Mouse (Mus musculus): ENCODE measurements around the gene Hectd4. TPM values are rescaled to one million over a fixed set of nuclear protein-coding genes. Genes with fewer than 3 reads are reported as not detected.

The Hectd4 gene
- polyA plus RNA-seq (2015; fragmentation: Nextera tagmentation; extraction: Ambion mirVana): 18.2 and 20.1 TPM in 2 replicates

DNA sequence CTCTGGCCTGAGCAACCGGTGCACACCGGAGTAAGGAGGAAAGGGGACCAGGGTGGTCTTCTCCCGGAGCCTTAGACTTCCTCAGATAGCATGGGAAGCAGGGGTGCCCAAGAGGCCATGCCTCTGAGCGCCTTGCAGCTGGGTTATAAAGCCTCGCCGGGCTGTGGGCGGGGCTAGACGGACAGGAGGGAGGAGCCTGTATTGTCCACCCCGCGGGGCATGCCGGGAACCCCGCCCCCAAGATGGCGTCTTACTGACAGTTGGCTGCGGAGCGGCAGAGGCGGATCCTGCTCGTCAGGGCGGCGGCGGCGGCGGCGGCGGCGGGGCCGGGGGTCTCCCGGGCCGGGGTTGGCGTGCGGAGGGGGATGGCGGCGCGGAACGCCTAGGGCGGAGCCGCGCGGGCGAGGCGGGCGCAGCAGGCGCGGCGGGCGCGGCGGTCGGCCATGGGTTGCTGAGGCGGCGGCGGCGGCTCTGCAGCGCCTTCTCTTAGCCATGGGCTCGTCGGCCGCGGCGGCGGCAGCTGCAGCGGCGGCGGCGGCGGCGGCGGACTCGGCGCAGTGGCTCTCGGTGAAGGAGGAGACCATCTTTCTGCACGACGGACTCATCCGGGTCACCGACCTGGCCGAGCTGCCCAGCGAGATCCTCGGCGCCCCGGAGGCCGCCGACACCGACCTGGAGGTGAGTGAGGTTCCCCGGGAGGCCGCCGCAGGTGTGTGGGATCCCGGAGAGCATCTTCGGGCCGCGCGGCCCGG is at the start of gene Hectd4:
Hectd4 (plus strand) TSS at position 240 of the 752 bp plus-strand sequence.
- peak within 1 kb of the TSS; percentile 86 for H3K4me2 ChIP-seq (ENCODE audit: low read length)
- peaks cover 16% of the 10 kb centered on the region for H3K4me1 ChIP-seq (replicated peaks; ENCODE audit: control insufficient read depth, insufficient read depth, low read length)
- peak within 1 kb of the TSS; percentile 94 for H3K27ac ChIP-seq (ENCODE audit: low read length)
- H3K4me3 ChIP-seq (replicated peaks; ENCODE audit: low read length): peak within 1 kb of the TSS; percentile 85
- H3K27me3 ChIP-seq (replicated peaks; ENCODE audit: control insufficient read depth, insufficient read depth, low read length): no peaks in the 10 kb centered on the region
- no peaks in the 10 kb centered on the region for H3K36me3 ChIP-seq (ENCODE audit: control insufficient read depth, insufficient read depth)
- WGBS: under 1% methylated on average over 56 of the region's 90 CpGs
- H3K9me3 ChIP-seq (ENCODE audit: control insufficient read depth, low read length): no peaks in the 10 kb centered on the region
- peak; percentile 86 for ATAC-seq
- H3K9ac ChIP-seq (replicated peaks; ENCODE audit: low read depth, low read length): peak within 1 kb of the TSS; percentile 93

DNA sequence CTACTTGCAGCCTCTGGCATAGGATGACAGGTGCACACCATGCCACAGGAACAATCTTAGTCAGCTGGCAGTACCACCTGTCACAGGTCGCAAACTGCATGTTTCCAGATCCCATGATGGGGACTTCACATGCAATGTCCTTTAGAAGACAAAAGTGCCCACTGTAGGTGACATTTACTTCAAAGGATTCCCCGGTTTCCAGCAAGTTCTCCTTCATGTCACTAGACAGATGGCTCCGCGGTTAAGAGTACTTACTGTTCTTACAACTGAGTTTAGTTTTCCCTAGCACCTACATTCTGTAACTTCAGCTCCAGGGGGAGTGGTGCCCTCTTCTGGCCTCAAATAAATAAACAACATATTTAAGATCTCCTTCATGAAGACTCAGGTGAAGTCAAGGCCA is 47.2 kb upstream of the Hectd4 start:
- no peak for ATAC-seq

DNA sequence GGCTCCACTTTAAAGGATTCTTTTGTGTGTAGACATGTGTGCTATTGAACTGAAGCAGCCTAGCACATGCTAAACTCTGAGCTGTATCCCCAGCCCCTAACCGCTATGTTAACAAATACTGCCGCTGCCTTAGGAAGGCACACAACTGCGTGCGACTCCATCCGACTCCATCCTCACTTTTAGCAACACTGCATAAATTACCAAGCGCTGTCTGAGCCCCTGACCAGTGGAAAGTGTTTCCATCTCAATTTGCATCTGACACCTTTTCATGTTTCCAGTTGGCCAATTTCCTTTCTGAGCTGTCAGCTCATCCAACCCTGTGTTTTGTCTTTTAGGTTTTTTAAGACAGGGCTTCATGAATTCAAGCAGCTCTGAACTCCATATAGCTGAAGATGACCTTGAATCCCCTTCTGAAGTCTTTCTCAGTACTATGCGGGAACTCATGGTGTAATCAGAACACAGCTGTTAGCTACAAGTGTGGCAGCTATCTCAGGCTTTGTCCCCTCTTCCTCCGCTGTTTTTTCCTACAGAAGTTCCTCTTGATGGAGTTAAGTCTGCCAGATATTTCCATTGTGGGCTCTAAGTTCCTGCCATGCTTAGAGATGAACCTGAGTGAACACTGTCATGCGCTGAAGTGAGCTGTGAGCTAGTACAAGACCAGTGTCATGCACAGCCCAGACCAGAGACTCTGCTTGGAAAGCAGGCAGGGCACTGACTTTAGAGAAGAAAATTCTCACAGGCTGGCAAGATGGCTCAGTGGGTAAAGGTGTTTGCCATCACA is 40.8 kb upstream of the Hectd4 start:
- ATAC-seq: peak; percentile 72; the same call in 1 of the 2 replicates
- Histone ChIP-seq H3K9me3 (ENCODE audit: control insufficient read depth, low read length) (no peaks in the 10 kb centered on the region), H3K27me3 (replicated peaks; ENCODE audit: control insufficient read depth, insufficient read depth, low read length) (no peaks in the 10 kb centered on the region), H3K4me3 (replicated peaks; ENCODE audit: low read length) (no peak overlapping the region), H3K4me1 (replicated peaks; ENCODE audit: control insufficient read depth, insufficient read depth, low read length) (peaks cover 11% of the 10 kb centered on the region), H3K27ac (ENCODE audit: low read length) (peak overlapping the region; percentile 39), H3K4me2 (ENCODE audit: low read length) (no peak overlapping the region), H3K36me3 (ENCODE audit: control insufficient read depth, insufficient read depth) (no peaks in the 10 kb centered on the region), H3K9ac (replicated peaks; ENCODE audit: low read depth, low read length) (no peak overlapping the region)
- 55% methylated on average over 9 of the region's 9 CpGs for WGBS

More for the DNA sequence above, 47.2 kb upstream of the Hectd4 start:
- H3K27me3 ChIP-seq (replicated peaks; ENCODE audit: control insufficient read depth, insufficient read depth, low read length): no peaks in the 10 kb centered on the region
- no peak overlapping the region for H3K27ac ChIP-seq (ENCODE audit: low read length)
- no peaks in the 10 kb centered on the region for H3K9me3 ChIP-seq (ENCODE audit: control insufficient read depth, low read length)
- no peak overlapping the region for H3K4me3 ChIP-seq (replicated peaks; ENCODE audit: low read length)
- peaks cover 5% of the 10 kb centered on the region; the same call in 1 of the 2 replicates for H3K36me3 ChIP-seq (ENCODE audit: control insufficient read depth, insufficient read depth)
- H3K9ac ChIP-seq (replicated peaks; ENCODE audit: low read depth, low read length): no peak overlapping the region
- WGBS: 80% methylated on average over 4 of the region's 4 CpGs
- no peak overlapping the region for H3K4me2 ChIP-seq (ENCODE audit: low read length)
- H3K4me1 ChIP-seq (replicated peaks; ENCODE audit: control insufficient read depth, insufficient read depth, low read length): no peaks in the 10 kb centered on the region

DNA sequence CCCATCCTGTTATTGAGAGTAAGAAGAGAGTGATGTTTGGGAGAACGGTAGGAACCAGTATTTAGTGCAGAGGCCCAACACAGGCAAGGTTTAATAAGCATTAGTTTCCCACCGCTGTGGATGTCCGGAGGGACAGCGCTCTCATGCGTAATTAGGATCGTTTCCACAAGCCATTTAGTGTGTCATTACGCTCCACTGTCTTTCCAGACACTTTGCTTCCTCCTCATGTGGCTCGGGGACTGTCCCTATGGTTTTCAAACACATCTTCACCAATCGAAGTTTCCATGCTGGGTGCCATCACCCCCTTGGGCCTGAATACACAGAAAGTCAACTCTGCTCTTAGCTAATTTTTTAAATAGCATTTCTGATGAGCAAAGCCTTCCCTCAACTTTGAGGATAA is 36.8 kb upstream of the Hectd4 start:
- H3K36me3 ChIP-seq (ENCODE audit: control insufficient read depth, insufficient read depth): no peaks in the 10 kb centered on the region
- ATAC-seq: no peak
- 67% methylated on average over 9 of the region's 9 CpGs for WGBS
- H3K4me2 ChIP-seq (ENCODE audit: low read length): no peak overlapping the region
- H3K27ac ChIP-seq (ENCODE audit: low read length): no peak overlapping the region
- no peak overlapping the region for H3K9ac ChIP-seq (replicated peaks; ENCODE audit: low read depth, low read length)
- H3K4me1 ChIP-seq (replicated peaks; ENCODE audit: control insufficient read depth, insufficient read depth, low read length): peaks cover 26% of the 10 kb centered on the region
- no peaks in the 10 kb centered on the region for H3K27me3 ChIP-seq (replicated peaks; ENCODE audit: control insufficient read depth, insufficient read depth, low read length)
- H3K4me3 ChIP-seq (replicated peaks; ENCODE audit: low read length): no peak overlapping the region
- no peaks in the 10 kb centered on the region for H3K9me3 ChIP-seq (ENCODE audit: control insufficient read depth, low read length)

DNA sequence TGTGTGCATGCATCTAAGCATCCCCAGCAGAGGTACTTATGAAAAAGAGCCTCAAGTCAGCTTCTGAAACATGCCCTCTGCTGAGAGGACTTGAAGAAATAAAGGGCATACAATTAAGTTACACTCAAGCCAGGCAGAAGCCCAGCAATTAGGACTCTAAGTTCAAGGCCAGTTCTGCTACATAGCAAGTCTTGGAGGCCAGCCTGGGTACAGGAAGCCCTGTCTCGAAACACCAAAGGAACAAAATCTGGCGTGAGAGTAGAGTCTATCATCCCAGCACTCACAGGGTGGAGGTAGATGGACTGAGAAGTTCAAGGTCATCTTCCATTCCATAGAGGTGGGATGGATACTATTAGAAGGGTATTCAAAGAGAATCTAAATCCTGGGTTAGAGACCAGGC is 35.6 kb upstream of the Hectd4 start:
- 86% methylated on average over 2 of the region's 2 CpGs for WGBS
- Histone ChIP-seq H3K27me3 (replicated peaks; ENCODE audit: control insufficient read depth, insufficient read depth, low read length) (no peaks in the 10 kb centered on the region), H3K9ac (replicated peaks; ENCODE audit: low read depth, low read length) (no peak overlapping the region), H3K4me3 (replicated peaks; ENCODE audit: low read length) (no peak overlapping the region), H3K4me2 (ENCODE audit: low read length) (no peak overlapping the region), H3K27ac (ENCODE audit: low read length) (no peak overlapping the region), H3K36me3 (ENCODE audit: control insufficient read depth, insufficient read depth) (no peaks in the 10 kb centered on the region), H3K4me1 (replicated peaks; ENCODE audit: control insufficient read depth, insufficient read depth, low read length) (peaks cover 25% of the 10 kb centered on the region), H3K9me3 (ENCODE audit: control insufficient read depth, low read length) (no peaks in the 10 kb centered on the region)
- no peak for ATAC-seq

DNA sequence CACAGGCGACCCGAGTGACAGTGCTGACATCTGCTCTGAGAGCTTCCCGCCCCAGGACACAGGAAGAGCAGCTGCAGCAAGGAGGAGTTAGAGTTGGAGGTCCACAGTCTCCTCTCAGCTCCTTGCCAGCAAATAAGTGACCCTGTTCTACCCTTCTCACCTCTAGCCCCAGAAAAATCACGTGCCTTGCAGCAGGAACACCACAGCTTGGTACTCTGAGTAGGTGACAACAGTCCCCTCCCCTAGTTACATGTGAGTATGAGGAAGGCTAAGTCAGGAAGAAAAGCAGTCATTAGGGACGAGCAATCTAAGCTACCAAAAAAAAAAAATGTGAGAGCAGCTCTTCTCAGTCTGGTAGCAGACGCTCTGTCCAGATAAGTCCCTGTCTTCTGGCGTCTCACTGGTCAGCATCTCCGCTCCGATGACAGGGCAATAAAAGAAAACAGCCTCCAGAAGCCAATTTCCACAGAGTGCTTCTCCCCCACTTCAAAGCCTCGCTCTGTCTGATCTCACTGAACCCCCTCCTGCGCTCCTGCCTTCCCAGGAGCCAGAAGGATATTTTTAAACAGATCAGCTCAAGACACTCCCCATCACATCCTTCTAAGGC is 35.0 kb upstream of the Hectd4 start:
- Histone ChIP-seq H3K27me3 (replicated peaks; ENCODE audit: control insufficient read depth, insufficient read depth, low read length) (no peaks in the 10 kb centered on the region), H3K36me3 (ENCODE audit: control insufficient read depth, insufficient read depth) (no peaks in the 10 kb centered on the region), H3K4me3 (replicated peaks; ENCODE audit: low read length) (no peak overlapping the region), H3K9me3 (ENCODE audit: control insufficient read depth, low read length) (no peaks in the 10 kb centered on the region), H3K9ac (replicated peaks; ENCODE audit: low read depth, low read length) (no peak overlapping the region), H3K4me1 (replicated peaks; ENCODE audit: control insufficient read depth, insufficient read depth, low read length) (peaks cover 25% of the 10 kb centered on the region), H3K4me2 (ENCODE audit: low read length) (no peak overlapping the region), H3K27ac (ENCODE audit: low read length) (no peak overlapping the region)
- 63% methylated on average over 11 of the region's 11 CpGs for whole genome bisulfite sequencing
- ATAC-seq: no peak

DNA sequence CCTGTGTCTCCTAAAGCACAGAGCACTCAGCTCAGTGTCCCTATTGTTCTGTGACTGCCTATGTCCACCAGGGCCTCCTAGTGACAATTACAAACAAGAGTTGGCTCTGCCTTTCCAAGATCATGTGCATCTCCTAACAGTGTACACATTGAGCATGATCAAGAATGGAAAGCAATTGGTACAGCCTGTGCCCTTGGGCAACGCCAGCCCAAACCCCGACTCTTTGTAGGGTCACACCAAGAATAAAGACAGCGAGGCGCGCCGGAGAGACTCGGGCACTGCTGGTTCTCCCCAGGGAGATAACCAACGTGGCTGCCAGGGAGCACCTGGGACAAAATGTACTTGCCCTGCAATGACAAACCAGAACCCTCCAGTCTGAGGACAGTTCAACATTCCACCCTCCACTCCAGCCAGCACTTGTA is 32.4 kb upstream of the Hectd4 start:
- no peak overlapping the region for H3K9ac ChIP-seq (replicated peaks; ENCODE audit: low read depth, low read length)
- peaks cover 35% of the 10 kb centered on the region for H3K4me1 ChIP-seq (replicated peaks; ENCODE audit: control insufficient read depth, insufficient read depth, low read length)

DNA sequence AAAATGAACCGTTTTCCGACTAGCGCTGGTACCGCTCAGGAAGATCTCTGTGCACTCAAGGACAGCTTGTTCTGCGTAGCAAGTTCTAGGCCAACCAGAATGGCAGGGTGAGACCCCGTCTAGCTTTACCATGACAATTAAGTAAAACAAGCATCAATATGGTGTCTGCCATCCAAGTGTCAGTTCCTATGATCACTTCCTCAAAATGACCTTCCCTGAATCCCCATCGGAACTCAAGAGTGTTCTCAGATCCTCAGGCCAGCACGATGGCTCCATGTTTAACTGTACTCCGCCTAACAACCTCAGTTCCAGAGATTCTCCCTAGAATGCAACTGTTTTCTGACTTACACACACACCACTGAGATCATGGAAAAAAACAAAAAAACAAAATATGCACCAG is 31.8 kb upstream of the Hectd4 start:
- no peak overlapping the region for H3K9ac ChIP-seq (replicated peaks; ENCODE audit: low read depth, low read length)
- H3K27me3 ChIP-seq (replicated peaks; ENCODE audit: control insufficient read depth, insufficient read depth, low read length): no peaks in the 10 kb centered on the region
- H3K4me3 ChIP-seq (replicated peaks; ENCODE audit: low read length): no peak overlapping the region
- H3K27ac ChIP-seq (ENCODE audit: low read length): no peak overlapping the region
- 94% methylated on average over 9 of the region's 9 CpGs for WGBS
- ATAC-seq: no peak
- peaks cover 35% of the 10 kb centered on the region for H3K4me1 ChIP-seq (replicated peaks; ENCODE audit: control insufficient read depth, insufficient read depth, low read length)
- H3K4me2 ChIP-seq (ENCODE audit: low read length): no peak overlapping the region
- no peaks in the 10 kb centered on the region for H3K36me3 ChIP-seq (ENCODE audit: control insufficient read depth, insufficient read depth)
- H3K9me3 ChIP-seq (ENCODE audit: control insufficient read depth, low read length): no peaks in the 10 kb centered on the region

More for the DNA sequence above, 32.4 kb upstream of the Hectd4 start:
- H3K27me3 ChIP-seq (replicated peaks; ENCODE audit: control insufficient read depth, insufficient read depth, low read length): no peaks in the 10 kb centered on the region
- 91% methylated on average over 8 of the region's 8 CpGs for WGBS
- H3K4me3 ChIP-seq (replicated peaks; ENCODE audit: low read length): no peak overlapping the region
- no peaks in the 10 kb centered on the region for H3K9me3 ChIP-seq (ENCODE audit: control insufficient read depth, low read length)
- no peak overlapping the region for H3K27ac ChIP-seq (ENCODE audit: low read length)
- no peak overlapping the region for H3K4me2 ChIP-seq (ENCODE audit: low read length)
- no peaks in the 10 kb centered on the region for H3K36me3 ChIP-seq (ENCODE audit: control insufficient read depth, insufficient read depth)
- ATAC-seq: no peak

DNA sequence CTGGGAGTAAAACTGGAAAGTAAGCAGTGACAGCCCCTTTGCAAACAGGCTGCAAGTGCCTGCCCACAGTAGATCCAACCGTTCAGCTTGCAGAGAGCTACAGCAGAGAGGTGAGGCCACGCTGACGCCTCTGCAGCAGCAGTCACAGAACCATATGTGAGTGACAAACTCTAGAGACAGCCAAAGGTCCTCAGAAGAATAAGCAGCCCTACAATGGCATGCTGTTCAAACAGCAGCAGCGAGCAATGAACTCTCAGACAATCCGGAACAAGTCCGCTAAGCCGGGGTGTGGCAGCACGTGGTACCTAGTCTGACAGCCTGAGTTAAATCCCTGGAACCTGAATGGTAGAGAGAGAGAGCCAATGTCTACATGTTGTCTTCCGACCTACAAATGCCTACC is 30.8 kb upstream of the Hectd4 start:
- H3K4me2 ChIP-seq (ENCODE audit: low read length): no peak overlapping the region
- no peak overlapping the region for H3K9ac ChIP-seq (replicated peaks; ENCODE audit: low read depth, low read length)
- H3K9me3 ChIP-seq (ENCODE audit: control insufficient read depth, low read length): no peaks in the 10 kb centered on the region
- no peak for ATAC-seq
- no peak overlapping the region for H3K27ac ChIP-seq (ENCODE audit: low read length)
- H3K36me3 ChIP-seq (ENCODE audit: control insufficient read depth, insufficient read depth): no peaks in the 10 kb centered on the region
- 85% methylated on average over 9 of the region's 9 CpGs for WGBS
- no peak overlapping the region for H3K4me3 ChIP-seq (replicated peaks; ENCODE audit: low read length)
- H3K27me3 ChIP-seq (replicated peaks; ENCODE audit: control insufficient read depth, insufficient read depth, low read length): no peaks in the 10 kb centered on the region
- H3K4me1 ChIP-seq (replicated peaks; ENCODE audit: control insufficient read depth, insufficient read depth, low read length): peaks cover 35% of the 10 kb centered on the region
